Mouse (Mus musculus) CD4-positive, CD25-positive, alpha-beta regulatory T cell, adult 4 months (primary cell): ENCODE results near the gene Olfr283. TPM values are rescaled to one million over a fixed set of nuclear protein-coding genes. Genes with fewer than 3 reads are reported as not detected.

Source experiments
- polyA plus RNA-seq, 2 experiments: library from polyadenylated mRNA; unstranded; fragments of 100-300 nt; shearing (Covaris generic); gene quantifications; one replicate each; pipeline ENCODE4 v1.2.1; 2017

Gene Olfr283
- polyA plus RNA-seq, 2 experiments from 2014 or later, result not detected

Other genes starting within 250 kb of the Olfr283 start
- gene Asb8, start 215.3 kb downstream of the Olfr283 start, polyA plus RNA-seq, result 10 to 100 TPM; 33.5 to 40.1 TPM
- gene Ccdc184, start 213.8 kb downstream of the Olfr283 start, polyA plus RNA-seq, result under 1 TPM; 0.24 to 0.27 TPM
- not detected for gene Olfr288, start 185.4 kb downstream of the Olfr283 start, polyA plus RNA-seq
- gene Gm44579, start 160.0 kb downstream of the Olfr283 start, polyA plus RNA-seq, result not detected
- gene Olfr287, start 159.9 kb downstream of the Olfr283 start, polyA plus RNA-seq, result not detected
- under 1 TPM in 1 of 2 experiments, not detected in 1; 0.15 TPM for gene Olfr286, start 146.5 kb downstream of the Olfr283 start, polyA plus RNA-seq
- not detected for gene H1fnt, start 123.7 kb downstream of the Olfr283 start, polyA plus RNA-seq
- gene Zfp641, start 84.8 kb downstream of the Olfr283 start, polyA plus RNA-seq, result not detected
- not detected for gene Olfr285, start 63.6 kb downstream of the Olfr283 start, polyA plus RNA-seq
- not detected for gene Olfr284, start 40.0 kb downstream of the Olfr283 start, polyA plus RNA-seq
- not detected for gene Olfr282, start 50.3 kb upstream of the Olfr283 start, polyA plus RNA-seq
- gene Olfr281, start 71.6 kb upstream of the Olfr283 start, polyA plus RNA-seq, result not detected
- not detected for gene OR5BS1P, start 89.0 kb upstream of the Olfr283 start, polyA plus RNA-seq
- under 1 TPM in 1 of 2 experiments, not detected in 1; 0.56 TPM for gene Lalba, start 101.8 kb upstream of the Olfr283 start, polyA plus RNA-seq
- not detected for gene Olfr279, start 111.5 kb upstream of the Olfr283 start, polyA plus RNA-seq
- gene Kansl2, start 153.3 kb upstream of the Olfr283 start, polyA plus RNA-seq, result 10 to 100 TPM; 27.2 to 36.2 TPM
- 100 to 1,000 TPM; 103 to 104 TPM for gene Ccnt1, start 190.0 kb upstream of the Olfr283 start, polyA plus RNA-seq
- not detected for gene 4930415O20Rik, start 190.1 kb upstream of the Olfr283 start, polyA plus RNA-seq
- gene Adcy6, start 229.1 kb upstream of the Olfr283 start, polyA plus RNA-seq, result 1 to 10 TPM; 1.1 to 1.5 TPM
- not detected for gene Cacnb3, start 249.9 kb upstream of the Olfr283 start, polyA plus RNA-seq